In the genomic region with DNA sequence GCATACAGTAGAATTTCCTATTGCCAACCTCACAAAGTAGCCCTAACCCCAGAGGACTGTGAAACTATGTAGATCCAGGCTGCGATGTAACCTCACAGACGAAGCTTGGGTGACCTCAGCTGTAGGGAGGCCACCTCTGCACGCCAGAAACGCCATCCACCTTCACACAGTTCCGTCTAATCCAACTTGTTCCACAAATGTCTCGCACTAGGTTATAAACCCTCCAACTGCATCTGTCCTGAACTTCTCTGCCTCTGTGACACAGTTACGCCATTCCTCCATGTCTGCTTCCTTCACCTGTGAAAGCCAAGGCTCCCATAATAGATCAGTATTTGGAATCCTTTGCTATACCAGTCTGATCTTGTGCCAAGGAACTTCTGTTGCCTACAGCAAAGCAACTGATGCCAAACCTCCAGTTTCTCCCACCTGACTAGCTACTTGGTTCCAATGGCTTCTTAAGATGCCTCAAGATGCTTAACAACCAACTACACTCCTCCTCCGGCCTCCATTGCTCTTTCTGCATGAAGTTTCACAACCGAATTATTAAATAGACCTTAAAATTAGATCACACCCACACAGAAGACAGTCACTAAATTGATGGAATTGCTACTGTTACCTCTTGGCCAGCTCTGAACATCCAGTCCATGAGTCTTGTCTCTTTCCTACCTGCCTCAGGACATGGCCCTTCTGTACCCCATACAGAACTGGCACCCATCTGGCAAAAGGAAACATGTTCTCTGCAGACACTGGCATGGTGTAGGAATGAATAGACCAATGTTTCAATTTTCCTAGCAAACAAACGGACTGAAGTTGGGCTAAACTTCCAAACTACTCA, we compare ENCODE assay signal across 9 mouse cellular contexts. TPM values are rescaled to one million over a fixed set of nuclear protein-coding genes. Genes with fewer than 3 reads are reported as not detected.
DNase-seq lines count a peak whose midpoint lies in the region; ATAC-seq and TF ChIP-seq lines count a peak whose summit lies in the region.
"Had no signal": no experiment of that assay in that cellular context is flagged by ENCODE, and none has a peak within 500 bp of the region (broad histone marks: within the 10 kb centered on the region; RNA-seq: fewer than 3 reads in every experiment).

No protein-coding gene starts in this region.

- H3K4me1 ChIP-seq in kidney, adult 2 months (ENCODE audit: control insufficient read depth, insufficient read depth, low read length) = peaks cover 23% of the 10 kb centered on the region
- H3K4me1 ChIP-seq in brown adipose tissue, adult 24 weeks (ENCODE audit: control insufficient read depth, insufficient read depth, insufficient read length, low read length) = peaks cover 3% of the 10 kb centered on the region; the same call in 1 of the 2 replicates
- H3K4me1 ChIP-seq in hindbrain, embryonic 14.5 days (replicated peaks; ENCODE audit: control insufficient read depth, insufficient read depth, low read length) = peaks cover 7% of the 10 kb centered on the region; the same call in 1 of the 2 replicates
- H3K4me1 ChIP-seq in midbrain, embryonic 13.5 days (replicated peaks) = peaks cover 6% of the 10 kb centered on the region

- no peak for TF ChIP-seq CTCF in kidney, adult 2 months (conservative IDR thresholded peaks at IDR 0.05; ENCODE audit: insufficient read depth, insufficient read length, low read depth, low read length)

- H3K9me3 ChIP-seq in hindbrain, embryonic 14.5 days (ENCODE audit: control insufficient read depth, low read length) = no peaks in the 10 kb centered on the region
- no peaks in the 10 kb centered on the region for H3K9me3 ChIP-seq in midbrain, embryonic 13.5 days

- H3K27me3 ChIP-seq in kidney, adult 2 months (replicated peaks; ENCODE audit: control insufficient read depth, insufficient read depth, low read length) = no peaks in the 10 kb centered on the region
- no peaks in the 10 kb centered on the region for H3K27me3 ChIP-seq in hindbrain, embryonic 14.5 days (ENCODE audit: control insufficient read depth, insufficient read depth, low read length)
- no peaks in the 10 kb centered on the region; the same call in 1 of the 2 replicates for H3K27me3 ChIP-seq in midbrain, embryonic 13.5 days

- H3K4me3 ChIP-seq in kidney, adult 2 months (ENCODE audit: insufficient read depth, low read depth, low read length) = peak overlapping the region; percentile 82; the same call in 1 of the 2 replicates
- peak overlapping the region; percentile 73 for H3K4me3 ChIP-seq in brown adipose tissue, adult 24 weeks (ENCODE audit: insufficient read depth, low read depth, low read length)
- H3K4me3 ChIP-seq in hindbrain, embryonic 14.5 days (replicated peaks; ENCODE audit: low read length) = no peak overlapping the region
- H3K4me3 ChIP-seq in midbrain, embryonic 13.5 days (replicated peaks) = no peak overlapping the region

- peak overlapping the region; percentile 71 for H3K27ac ChIP-seq in kidney, adult 2 months (ENCODE audit: insufficient read depth, low read depth, low read length)
- no peak overlapping the region for H3K27ac ChIP-seq in brown adipose tissue, adult 24 weeks (replicated peaks; ENCODE audit: low read depth, low read length)
- H3K27ac ChIP-seq in hindbrain, embryonic 14.5 days = no peak overlapping the region
- no peak overlapping the region for H3K27ac ChIP-seq in midbrain, embryonic 13.5 days

- no peak for TF ChIP-seq POLR2A in kidney, adult 2 months (IDR thresholded peaks at IDR 0.05; ENCODE audit: low read depth, low read length)

- no peak for DNase-seq in kidney, adult 2 months
- DNase-seq in kidney, postnatal 14 days = no peak
- DNase-seq in hindbrain, embryonic 14.5 days (ENCODE audit: low spot score) = no peak
- no peak for DNase-seq in testis, postnatal 10 days (ENCODE audit: low spot score)
- DNase-seq in cerebellum, postnatal 10 days = no peak
- no peak for DNase-seq in gastrocnemius, postnatal 14 days
- DNase-seq: kidney, postnatal 25 days had no signal

- no peak overlapping the region for H3K9ac ChIP-seq in hindbrain, embryonic 14.5 days
- no peak overlapping the region for H3K9ac ChIP-seq in midbrain, embryonic 13.5 days (replicated peaks)

- no peak for ATAC-seq in hindbrain, embryonic 14.5 days (ENCODE audit: low FRiP score)
- ATAC-seq in midbrain, embryonic 13.5 days = no peak

- peak overlapping the region; percentile 72 for H3K4me2 ChIP-seq in hindbrain, embryonic 14.5 days (replicated peaks)
- H3K4me2 ChIP-seq in midbrain, embryonic 13.5 days (replicated peaks) = peak overlapping the region; percentile 75; the same call in 1 of the 2 replicates

- H3K36me3 ChIP-seq in kidney, adult 2 months (ENCODE audit: control insufficient read depth, insufficient read depth, low read length) = no peaks in the 10 kb centered on the region
- no peaks in the 10 kb centered on the region for H3K36me3 ChIP-seq in hindbrain, embryonic 14.5 days (replicated peaks; ENCODE audit: control insufficient read depth, insufficient read depth)
- H3K36me3 ChIP-seq in midbrain, embryonic 13.5 days = no peaks in the 10 kb centered on the region

- WGBS in kidney, adult 2 months = 77% methylated on average over 10 of the region's 10 CpGs
- 89% methylated on average over 10 of the region's 10 CpGs for WGBS in hindbrain, embryonic 14.5 days
- 87% methylated on average over 10 of the region's 10 CpGs for WGBS in midbrain, embryonic 13.5 days

- intact Hi-C loops in gastrocnemius, postnatal 14 days (cut with DNase I; ENCODE audit: low total_unique reads) = no loop called here

RNA-seq across cellular contexts. Expression of a gene that starts 1.1 kb away (rescaled TPM):
- 8.7 and 12.3 TPM in 2 replicates for polyA plus RNA-seq in kidney, adult 2 months (2012; rRNA removed)
- polyA plus RNA-seq in brown adipose tissue, adult 24 weeks (2012; ENCODE audit: insufficient read depth, insufficient read length, missing spikeins) = 6.2 and 11.4 TPM in 2 replicates
- polyA plus RNA-seq in hindbrain, embryonic 14.5 days (2014; fragmentation: Nextera tagmentation; extraction: Ambion mirVana) = 0.73 and 1.6 TPM in 2 replicates
- 2.5 and 2.6 TPM in 2 replicates for polyA plus RNA-seq in midbrain, embryonic 13.5 days (2015; fragmentation: Nextera tagmentation; extraction: Ambion mirVana)
- 1 to 10 TPM; 2.6 to 3.0 TPM for total RNA-seq in gastrocnemius, postnatal 14 days (2021)

RNA-seq across cellular contexts. Expression of a gene that starts 28.5 kb away (rescaled TPM):
- polyA plus RNA-seq in kidney, adult 2 months (2012; rRNA removed) = 1.5 and 1.8 TPM in 2 replicates
- 4.9 and 9.5 TPM in 2 replicates for polyA plus RNA-seq in brown adipose tissue, adult 24 weeks (2012; ENCODE audit: insufficient read depth, insufficient read length, missing spikeins)
- polyA plus RNA-seq in hindbrain, embryonic 14.5 days (2014; fragmentation: Nextera tagmentation; extraction: Ambion mirVana) = 13.4 and 15.0 TPM in 2 replicates
- polyA plus RNA-seq in midbrain, embryonic 13.5 days (2015; fragmentation: Nextera tagmentation; extraction: Ambion mirVana) = 5.6 and 6.9 TPM in 2 replicates
- total RNA-seq in gastrocnemius, postnatal 14 days (2021) = 10 to 100 TPM; 12.8 to 16.8 TPM

Comparison
In these comparisons a context has a peak if more than half of its experiments do, and no peak if none do; other contexts are left out.
1. H3K4me3 ChIP-seq: peak in kidney, adult 2 months (single experiment) and brown adipose tissue, adult 24 weeks (single experiment); none in hindbrain, embryonic 14.5 days (single experiment) and midbrain, embryonic 13.5 days (single experiment).